Mouse (Mus musculus) midbrain, embryonic 16.5 days (tissue): ENCODE data around the gene Dpagt1. TPM values are rescaled to one million over a fixed set of nuclear protein-coding genes. Genes with fewer than 3 reads are reported as not detected.
"Not testable (repeated sequence)": the region's sequence is repeated elsewhere in the genome, so short reads cannot be mapped to it uniquely, and the experiment has no call there.

Source experiments
- ATAC-seq: fragments of 200-750 bp; cut with Nextera tagmentation; 2 replicates; pipeline ENCODE4 v1.8.0; 2017; ENCODE audit warnings: moderate TSS enrichment
- H3K27ac ChIP-seq: fragments of 300-500 bp; sonication (generic); 2 replicates; pipeline ENCODE4 v1.5.1; 2014; ENCODE audit warnings: mild to moderate bottlenecking, low read length, mixed read lengths
- H3K27me3 ChIP-seq: fragments of 300-500 bp; sonication (generic); 2 replicates; pipeline ENCODE4 v1.6.1; 2014; ENCODE audit warnings: low read depth, low read length, mixed read lengths; ENCODE audit not compliant: control insufficient read depth, insufficient read depth
- H3K36me3 ChIP-seq: fragments of 300-500 bp; sonication (generic); 2 replicates; pipeline ENCODE4 v1.6.1; 2014; ENCODE audit warnings: mild to moderate bottlenecking, low read length, moderate library complexity, mixed read lengths; ENCODE audit not compliant: control insufficient read depth, insufficient read depth
- H3K4me1 ChIP-seq: fragments of 300-500 bp; sonication (generic); 2 replicates; pipeline ENCODE4 v1.6.1; 2014; ENCODE audit warnings: mild to moderate bottlenecking, low read length, mixed read lengths; ENCODE audit not compliant: control insufficient read depth, insufficient read depth
- H3K4me2 ChIP-seq: fragments of 300-500 bp; sonication (generic); 2 replicates; pipeline ENCODE4 v1.6.1; 2014; ENCODE audit warnings: mild to moderate bottlenecking, low read length, mixed read lengths
- H3K4me3 ChIP-seq: fragments of 300-500 bp; sonication (generic); 2 replicates; pipeline ENCODE4 v1.5.1; 2014; ENCODE audit warnings: low read depth, mild to moderate bottlenecking, low read length, moderate library complexity, mixed read lengths
- H3K9ac ChIP-seq: fragments of 300-500 bp; sonication (generic); 2 replicates; pipeline ENCODE4 v1.6.1; 2014; ENCODE audit warnings: low read depth, low read length, mixed read lengths
- H3K9me3 ChIP-seq: fragments of 300-500 bp; sonication (generic); replicated peaks from 2 replicates; pipeline ENCODE4 v1.6.1; 2014; ENCODE audit warnings: mild to moderate bottlenecking, low read length, mixed read lengths; ENCODE audit not compliant: control insufficient read depth, poor library complexity, severe bottlenecking
- WGBS: fragments of 180-500 bp; shearing (Covaris S2); extraction: QIAGEN DNeasy Blood & Tissue Kit; methylation state at CpG from one replicate; pipeline ENCODE4 v1.1.7; 2014; 5-methylcytosine and 5-hydroxymethylcytosine counted together
- polyA plus RNA-seq: library from polyadenylated mRNA; unstranded; fragments of >200 nt; fragmentation: Nextera tagmentation; extraction: Ambion mirVana; gene quantifications from 2 replicates; pipeline ENCODE4 v1.2.1, GENCODE M21; 2015

Dpagt1 gene
- polyA plus RNA-seq, 1 experiment from 2014 or later = 39.6 TPM

DNA sequence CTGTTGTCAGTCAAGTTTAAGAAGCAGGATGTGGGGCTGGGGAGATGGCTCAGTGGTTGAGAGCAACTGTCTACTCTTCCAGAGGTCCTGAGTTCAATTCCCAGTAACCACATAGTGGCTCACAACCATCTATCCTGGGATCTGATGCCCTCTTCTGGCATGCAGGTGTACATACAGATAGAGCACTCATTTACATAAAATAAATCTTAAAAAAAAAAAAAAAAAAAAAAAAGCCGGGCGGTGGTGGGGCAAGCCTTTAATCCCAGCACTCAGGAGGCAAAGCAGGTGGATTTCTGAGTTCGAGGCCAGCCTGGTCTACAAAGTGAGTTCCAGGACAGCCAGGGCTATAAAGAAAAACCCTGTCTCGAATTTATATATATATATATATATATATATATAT lies 2.2 kb upstream of the Dpagt1 start:
- H3K27ac ChIP-seq, H3K4me3 ChIP-seq, H3K27me3 ChIP-seq, ATAC-seq, H3K4me2 ChIP-seq, H3K9ac ChIP-seq, H3K9me3 ChIP-seq, H3K36me3 ChIP-seq: not testable (repeated sequence)
- H3K4me1 ChIP-seq = peaks cover 28% of the 10 kb centered on the region
- WGBS = 83% methylated on average over 3 of the region's 4 CpGs

DNA sequence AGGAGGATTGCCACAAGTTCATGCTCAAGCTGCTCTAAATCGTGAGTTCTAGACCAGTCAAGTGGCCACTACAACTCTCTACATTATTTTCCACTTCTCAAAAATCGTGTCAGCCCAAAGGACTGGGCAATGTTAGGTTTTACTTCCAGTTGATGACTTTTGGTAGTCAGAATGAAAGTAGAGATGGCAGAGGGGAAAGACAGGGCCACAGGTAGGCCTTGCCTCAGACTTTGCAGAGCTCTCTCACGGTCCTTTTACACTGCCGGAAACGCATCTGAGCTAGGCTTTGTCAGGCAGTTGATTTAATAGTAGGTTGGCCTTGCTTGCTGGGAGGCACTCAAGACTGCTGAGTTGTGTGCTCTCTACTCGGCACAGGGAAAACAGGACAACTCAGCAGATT lies 1.7 kb upstream of the Dpagt1 start:
- Histone ChIP-seq H3K36me3 (peaks cover 4% of the 10 kb centered on the region; the same call in 1 of the 2 replicates), H3K4me3 (no peak overlapping the region), H3K4me2 (no peak overlapping the region), H3K9ac (no peak overlapping the region), H3K4me1 (peaks cover 25% of the 10 kb centered on the region), H3K27ac (no peak overlapping the region), H3K9me3 (no peaks in the 10 kb centered on the region), H3K27me3 (no peaks in the 10 kb centered on the region)
- 87% methylated on average over 6 of the region's 6 CpGs for WGBS
- ATAC-seq = no peak

DNA sequence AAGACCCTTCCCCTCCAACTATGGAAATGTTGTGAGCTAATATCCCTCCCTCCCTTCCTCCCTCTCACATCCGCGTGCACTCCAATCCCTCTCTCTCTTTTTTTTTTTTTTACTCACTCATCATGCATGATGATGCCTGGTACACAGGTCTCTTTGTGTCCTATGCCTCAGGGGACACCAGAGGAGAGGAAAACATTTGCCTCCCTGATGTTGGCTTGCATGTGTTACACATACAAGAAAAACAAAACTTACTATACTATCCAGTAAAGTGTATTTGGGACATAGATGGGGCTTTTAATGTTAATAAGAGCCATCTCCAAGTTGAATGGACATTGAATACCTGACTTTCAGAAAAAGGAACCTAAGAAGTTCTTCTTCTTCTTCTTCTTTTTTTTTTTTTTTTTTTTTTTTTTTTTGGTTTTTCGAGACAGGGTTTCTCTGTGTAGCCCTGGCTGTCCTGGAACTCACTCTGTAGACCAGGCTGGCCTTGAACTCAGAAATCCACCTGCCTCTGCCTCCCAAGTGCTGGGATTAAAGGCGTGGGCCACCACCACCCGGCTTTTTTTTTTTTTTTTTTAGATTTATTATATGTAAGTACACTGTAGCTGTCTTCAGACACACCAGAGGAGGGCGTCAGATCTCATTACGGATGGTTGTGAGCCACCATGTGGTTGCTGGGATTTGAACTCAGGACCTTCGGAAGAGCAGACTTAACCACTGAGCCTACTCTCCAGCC lies 619 bp upstream of the Dpagt1 start:
- H3K36me3 ChIP-seq, H3K9me3 ChIP-seq, H3K9ac ChIP-seq, ATAC-seq, H3K27me3 ChIP-seq: not testable (repeated sequence)
- WGBS = 60% methylated on average over 7 of the region's 8 CpGs
- Histone ChIP-seq H3K4me2 (peak overlapping the region; percentile 80), H3K4me3 (peak overlapping the region; percentile 86), H3K4me1 (peaks cover 23% of the 10 kb centered on the region), H3K27ac (peak overlapping the region; percentile 90; the same call in 1 of the 2 replicates)

DNA sequence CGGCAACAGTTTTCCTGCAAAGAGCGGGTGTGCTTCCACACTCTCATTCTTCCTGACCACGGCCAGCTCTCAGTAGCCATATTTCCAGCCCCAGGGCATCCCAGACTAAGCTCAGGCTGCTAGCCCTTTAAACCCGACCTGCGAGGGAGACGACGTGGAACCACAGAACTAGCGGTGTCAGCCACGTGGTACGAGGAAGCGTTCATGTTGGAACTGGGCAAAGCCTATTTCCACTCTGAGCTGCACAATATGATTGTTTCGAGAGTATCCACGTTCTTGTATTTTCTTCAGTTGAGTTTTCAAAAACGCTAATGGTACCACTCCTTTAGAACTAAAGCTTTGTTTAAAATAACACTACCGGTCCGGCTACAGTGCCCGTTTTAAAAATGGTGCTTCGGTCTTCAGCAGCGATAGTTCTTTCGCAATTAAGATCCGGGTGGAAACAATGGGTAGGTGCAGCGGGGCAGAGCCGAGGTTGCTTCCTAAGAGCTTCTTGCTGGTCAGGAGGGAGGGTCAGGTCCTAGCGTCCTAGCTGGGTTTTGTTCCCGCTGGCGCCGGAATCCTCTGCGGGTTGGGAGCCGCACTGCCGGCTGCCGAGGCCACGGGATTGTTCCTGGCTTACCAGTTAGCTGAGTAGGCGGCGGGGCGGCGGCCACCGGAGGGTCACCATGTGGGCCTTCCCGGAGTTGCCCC lies 698 bp downstream of the Dpagt1 start:
- Histone ChIP-seq H3K27me3 (no peaks in the 10 kb centered on the region), H3K9ac (peak overlapping the region; percentile 89), H3K36me3 (peaks cover 6% of the 10 kb centered on the region; the same call in 1 of the 2 replicates), H3K4me1 (peaks cover 16% of the 10 kb centered on the region), H3K4me2 (peak overlapping the region; percentile 80), H3K4me3 (peak overlapping the region; percentile 86), H3K9me3 (no peaks in the 10 kb centered on the region), H3K27ac (peak overlapping the region; percentile 90)
- peak; percentile 95 for ATAC-seq
- WGBS = under 1% methylated on average over 38 of the region's 38 CpGs

DNA sequence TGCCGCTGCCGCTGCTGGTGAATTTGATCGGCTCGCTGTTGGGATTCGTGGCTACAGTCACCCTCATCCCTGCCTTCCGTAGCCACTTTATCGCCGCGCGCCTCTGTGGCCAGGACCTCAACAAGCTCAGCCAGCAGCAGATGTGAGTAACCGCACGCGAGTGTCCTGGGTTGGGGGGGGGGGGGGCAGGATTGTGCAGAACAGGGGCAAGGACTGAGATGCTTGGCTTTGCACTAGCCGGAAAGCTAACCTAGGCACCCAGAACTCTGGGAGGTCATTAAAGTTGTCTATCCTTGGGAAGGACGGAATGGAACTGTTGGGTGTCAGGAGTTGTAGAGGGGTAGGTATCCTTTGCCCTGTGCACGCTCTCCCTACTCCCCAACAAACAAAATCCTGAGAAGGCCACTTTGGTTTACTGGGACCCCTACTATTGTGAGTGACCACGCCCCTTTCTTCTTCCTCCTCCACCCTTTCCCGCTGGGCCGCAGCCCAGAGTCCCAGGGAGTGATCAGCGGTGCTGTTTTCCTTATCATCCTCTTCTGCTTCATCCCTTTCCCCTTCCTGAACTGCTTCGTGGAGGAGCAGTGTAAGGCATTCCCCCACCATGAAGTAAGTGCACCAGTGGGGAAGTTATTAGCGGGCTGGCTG lies 1.4 kb downstream of the Dpagt1 start:
- Histone ChIP-seq H3K36me3 (peaks cover 6% of the 10 kb centered on the region; the same call in 1 of the 2 replicates), H3K27me3 (no peaks in the 10 kb centered on the region), H3K4me1 (peaks cover 16% of the 10 kb centered on the region), H3K27ac (peak overlapping the region; percentile 90), H3K4me3 (peak overlapping the region; percentile 86), H3K4me2 (peak overlapping the region; percentile 80), H3K9me3 (no peaks in the 10 kb centered on the region), H3K9ac (peak overlapping the region; percentile 89)
- WGBS = under 1% methylated on average over 22 of the region's 22 CpGs
- peak; percentile 33 for ATAC-seq

DNA sequence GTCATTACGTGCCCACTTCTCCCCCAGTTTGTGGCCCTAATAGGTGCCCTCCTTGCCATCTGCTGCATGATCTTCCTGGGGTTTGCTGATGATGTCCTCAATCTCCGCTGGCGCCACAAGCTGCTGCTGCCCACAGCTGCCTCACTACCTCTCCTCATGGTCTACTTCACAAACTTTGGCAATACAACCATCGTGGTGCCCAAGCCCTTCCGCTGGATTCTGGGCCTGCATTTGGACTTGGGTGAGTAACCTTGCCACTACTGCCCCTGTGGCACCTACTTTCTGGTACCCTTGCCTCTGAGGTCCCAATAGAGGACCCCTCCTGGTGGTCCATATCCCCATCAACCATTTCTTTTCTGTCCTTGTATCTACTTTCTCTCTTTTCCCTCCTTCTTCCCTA lies 2.1 kb downstream of the Dpagt1 start:
- 92% methylated on average over 5 of the region's 5 CpGs for WGBS
- Histone ChIP-seq H3K4me1 (peaks cover 16% of the 10 kb centered on the region), H3K36me3 (peaks cover 10% of the 10 kb centered on the region), H3K9ac (no peak overlapping the region), H3K27ac (no peak overlapping the region), H3K4me3 (peak overlapping the region; percentile 86), H3K4me2 (peak overlapping the region; percentile 80), H3K27me3 (no peaks in the 10 kb centered on the region), H3K9me3 (no peaks in the 10 kb centered on the region)
- ATAC-seq = no peak

DNA sequence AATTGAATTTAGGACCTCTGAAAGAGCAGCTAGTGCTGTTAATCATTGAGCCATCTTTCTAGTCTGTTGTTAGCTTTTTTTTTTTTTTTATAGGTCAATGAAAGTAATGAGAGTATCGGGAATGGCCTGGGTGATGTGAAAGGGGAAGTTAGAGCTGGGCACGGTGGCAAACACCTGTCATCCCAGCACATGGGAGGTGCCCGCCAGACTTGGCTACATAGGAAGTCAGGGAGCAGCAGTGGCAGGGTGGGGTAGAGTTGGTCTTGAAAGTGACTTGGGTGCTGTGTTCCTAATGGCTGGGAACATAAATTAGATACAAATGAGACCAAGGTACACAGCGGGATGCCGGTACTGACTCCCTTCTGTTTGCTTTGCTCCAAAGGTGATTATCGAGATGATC lies 4.9 kb downstream of the Dpagt1 start:
- peaks cover 13% of the 10 kb centered on the region for H3K36me3 ChIP-seq
- 95% methylated on average over 6 of the region's 6 CpGs for WGBS

DNA sequence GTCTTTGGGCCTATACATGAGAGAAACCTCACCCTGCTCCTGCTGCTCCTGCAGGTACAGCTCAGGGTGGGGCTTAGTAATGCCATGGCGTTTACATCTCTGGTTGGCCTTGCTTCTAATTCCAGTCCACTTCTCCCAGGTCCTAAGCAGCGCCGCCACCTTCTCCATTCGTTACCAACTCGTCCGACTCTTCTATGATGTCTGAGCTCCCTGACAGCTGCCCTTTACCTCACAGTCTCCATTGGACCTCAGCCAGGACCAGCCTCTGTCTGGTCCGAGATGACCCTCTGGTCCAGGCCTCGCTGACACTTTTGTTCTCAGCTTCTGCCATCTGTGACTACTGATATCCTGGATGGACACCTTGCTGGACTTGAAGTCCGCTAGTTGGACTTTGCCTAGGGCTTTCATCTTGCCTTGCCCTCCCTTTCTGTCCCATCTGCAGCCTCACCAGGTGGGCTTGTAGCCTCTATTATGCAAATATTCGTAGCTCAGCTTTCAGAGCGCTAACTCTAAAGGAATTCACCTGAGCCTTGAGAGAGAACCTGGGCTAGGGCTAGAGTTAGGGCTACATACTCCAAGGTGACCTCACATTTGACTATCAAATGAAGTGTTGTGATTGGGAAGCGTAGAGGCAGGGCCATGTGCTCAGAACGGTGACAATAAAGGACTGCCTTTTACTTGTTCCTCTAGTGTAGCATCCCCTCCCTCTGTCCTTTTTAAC lies 7.3 kb downstream of the Dpagt1 start:
- H3K36me3 ChIP-seq = peaks cover 13% of the 10 kb centered on the region
- 96% methylated on average over 13 of the region's 13 CpGs for WGBS
- peaks cover 21% of the 10 kb centered on the region for H3K4me1 ChIP-seq
- H3K4me2 ChIP-seq = no peak overlapping the region
- no peaks in the 10 kb centered on the region for H3K9me3 ChIP-seq
- no peaks in the 10 kb centered on the region for H3K27me3 ChIP-seq
- no peak overlapping the region for H3K27ac ChIP-seq
- no peak overlapping the region for H3K4me3 ChIP-seq
- ATAC-seq = no peak
- H3K9ac ChIP-seq = no peak overlapping the region

More for the DNA sequence above, 4.9 kb downstream of the Dpagt1 start:
- H3K27ac ChIP-seq = no peak overlapping the region
- H3K4me1 ChIP-seq = peaks cover 15% of the 10 kb centered on the region
- H3K4me2 ChIP-seq = no peak overlapping the region
- H3K9me3 ChIP-seq = no peaks in the 10 kb centered on the region
- H3K9ac ChIP-seq = no peak overlapping the region
- no peak for ATAC-seq
- H3K27me3 ChIP-seq = no peaks in the 10 kb centered on the region
- no peak overlapping the region for H3K4me3 ChIP-seq
